Mouse (Mus musculus) liver, embryonic 11.5 days (tissue): Measurements from ENCODE around the gene Rpl19. TPM values are rescaled to one million over a fixed set of nuclear protein-coding genes. Genes with fewer than 3 reads are reported as not detected.

Experiments used
- ATAC-seq: fragments of 200-750 bp; cut with Nextera tagmentation; replicated peaks from 2 replicates; pipeline ENCODE4 v1.8.0; 2017; ENCODE audit warnings: moderate number of reproducible peaks, mild to moderate bottlenecking, moderate TSS enrichment, moderate library complexity; ENCODE audit not compliant: low FRiP score
- DNase-seq: peaks from one replicate; pipeline ENCODE4 v3.0.0-alpha.2; 2017; ENCODE audit warnings: low spot score
- H3K27ac ChIP-seq: fragments of 300-500 bp; sonication (generic); 2 replicates; pipeline ENCODE4 v1.5.1; 2014; ENCODE audit warnings: mild to moderate bottlenecking, low read depth, low read length, control low read depth
- H3K27me3 ChIP-seq: fragments of 300-500 bp; sonication (generic); replicated peaks from 2 replicates; pipeline ENCODE4 v1.6.1; 2014; ENCODE audit warnings: low read length, mixed read lengths; ENCODE audit not compliant: control insufficient read depth, insufficient read depth
- H3K36me3 ChIP-seq: fragments of 300-500 bp; sonication (generic); 2 replicates; pipeline ENCODE4 v1.6.1; 2014; ENCODE audit warnings: mild to moderate bottlenecking, low read length, moderate library complexity, mixed read lengths; ENCODE audit not compliant: control insufficient read depth, insufficient read depth
- H3K4me1 ChIP-seq: fragments of 300-500 bp; sonication (generic); replicated peaks from 2 replicates; pipeline ENCODE4 v1.6.1; 2014; ENCODE audit warnings: low read length, mixed read lengths; ENCODE audit not compliant: control insufficient read depth, insufficient read depth
- H3K4me2 ChIP-seq: fragments of 300-500 bp; sonication (generic); 2 replicates; pipeline ENCODE4 v1.6.1; 2014; ENCODE audit warnings: mild to moderate bottlenecking, control low read depth, moderate library complexity
- H3K4me3 ChIP-seq: fragments of 300-500 bp; sonication (generic); 2 replicates; pipeline ENCODE4 v1.5.1; 2014; ENCODE audit warnings: low read depth, low read length, control low read depth
- H3K9ac ChIP-seq: fragments of 300-500 bp; sonication (generic); 2 replicates; pipeline ENCODE4 v1.6.1; 2014; ENCODE audit warnings: low read depth, low read length, control low read depth
- H3K9me3 ChIP-seq: fragments of 300-500 bp; sonication (generic); 2 replicates; pipeline ENCODE4 v1.6.1; 2016; ENCODE audit warnings: low read length, inconsistent platforms, mixed read lengths; ENCODE audit not compliant: control insufficient read depth
- WGBS: fragments of 180-500 bp; shearing (Covaris S2); extraction: QIAGEN DNeasy Blood & Tissue Kit; methylation state at CpG from one replicate; pipeline ENCODE4 v1.1.7; 2014; 5-methylcytosine and 5-hydroxymethylcytosine counted together
- polyA plus RNA-seq: library from polyadenylated mRNA; unstranded; fragments of >200 nt; fragmentation: Nextera tagmentation; extraction: Ambion mirVana; gene quantifications from 2 replicates; pipeline ENCODE4 v1.2.1, GENCODE M21; 2014

Rpl19 gene
- polyA plus RNA-seq, 1 experiment from 2014 or later = 1,422 TPM

- DNase-seq = no peak
- no peak for ATAC-seq
- no peak within 1 kb of the TSS for H3K27ac ChIP-seq
- H3K36me3 ChIP-seq = no peaks in the 10 kb centered on the region
- no peaks in the 10 kb centered on the region for H3K9me3 ChIP-seq
- peak within 1 kb of the TSS; percentile 90 for H3K4me3 ChIP-seq
- peaks cover 40% of the 10 kb centered on the region for H3K27me3 ChIP-seq
- H3K4me2 ChIP-seq = peak within 1 kb of the TSS; percentile 86
- H3K9ac ChIP-seq = 0 out of 2 replicates have a peak within 1 kb of the TSS, but pooled peaks have one; percentile 40
- H3K4me1 ChIP-seq = peaks cover 20% of the 10 kb centered on the region
- 4% methylated on average over 72 of the region's 74 CpGs for whole genome bisulfite sequencing
These were observed 40.5 kb upstream of the Rpl19 start, which contains the start of gene Plxdc1 for GRCm38 (mm10) chr11:97985727-97986677. TSS of gene Plxdc1 (minus strand) at chr11:97986444.

GRCm38 (mm10) chr11:97986738-97987465 lies 39.6 kb upstream of the Rpl19 start:
- no peak for DNase-seq
- H3K27me3 ChIP-seq = peaks cover 40% of the 10 kb centered on the region
- no peak for ATAC-seq
- H3K27ac ChIP-seq = no peak overlapping the region
- H3K4me1 ChIP-seq = peaks cover 20% of the 10 kb centered on the region
- H3K9me3 ChIP-seq = no peaks in the 10 kb centered on the region
- no peaks in the 10 kb centered on the region for H3K36me3 ChIP-seq
- 24% methylated on average over 17 of the region's 17 CpGs for WGBS
- H3K9ac ChIP-seq = no peak overlapping the region
- H3K4me2 ChIP-seq = peak overlapping the region; percentile 86
- peak overlapping the region; percentile 90 for H3K4me3 ChIP-seq

- Histone ChIP-seq H3K9me3 (no peaks in the 10 kb centered on the region), H3K4me2 (peak overlapping the region; percentile 82), H3K36me3 (no peaks in the 10 kb centered on the region), H3K27me3 (peaks cover 38% of the 10 kb centered on the region), H3K9ac (peak overlapping the region; percentile 83), H3K4me3 (peak overlapping the region; percentile 90), H3K27ac (peak overlapping the region; percentile 94), H3K4me1 (peaks cover 20% of the 10 kb centered on the region)
- under 1% methylated on average over 42 of the region's 42 CpGs for WGBS
- DNase-seq (peak; percentile 94), ATAC-seq (peak; percentile 80)
These were observed 38.7 kb upstream of the Rpl19 start for GRCm38 (mm10) chr11:97987551-97988526.

GRCm38 (mm10) chr11:97988530-97989096 lies 37.9 kb upstream of the Rpl19 start:
- H3K27me3 ChIP-seq = peaks cover 36% of the 10 kb centered on the region
- under 1% methylated on average over 26 of the region's 26 CpGs for WGBS

GRCm38 (mm10) chr11:97994539-97995100 lies 31.9 kb upstream of the Rpl19 start:
- peak overlapping the region; percentile 88 for H3K4me2 ChIP-seq
- peak overlapping the region; percentile 41 for H3K4me3 ChIP-seq
- peak; percentile 83 for DNase-seq
- H3K27ac ChIP-seq = no peak overlapping the region
- H3K27me3 ChIP-seq = no peaks in the 10 kb centered on the region
- ATAC-seq = peak; percentile 77
- no peaks in the 10 kb centered on the region for H3K9me3 ChIP-seq
- WGBS = 5% methylated on average over 13 of the region's 13 CpGs
- H3K4me1 ChIP-seq = peaks cover 22% of the 10 kb centered on the region
- H3K36me3 ChIP-seq = no peaks in the 10 kb centered on the region
- H3K9ac ChIP-seq = no peak overlapping the region; the same call in 1 of the 2 replicates

More at GRCm38 (mm10) chr11:97988530-97989096, 37.9 kb upstream of the Rpl19 start:
- Histone ChIP-seq H3K9ac (peak overlapping the region; percentile 83), H3K27ac (peak overlapping the region; percentile 94), H3K9me3 (no peaks in the 10 kb centered on the region), H3K4me2 (peak overlapping the region; percentile 82), H3K4me1 (peaks cover 20% of the 10 kb centered on the region), H3K4me3 (peak overlapping the region; percentile 90), H3K36me3 (no peaks in the 10 kb centered on the region)
- ATAC-seq (peak; percentile 89), DNase-seq (peak; percentile 85)

GRCm38 (mm10) chr11:97995564-97996288 lies 30.8 kb upstream of the Rpl19 start, which contains the start of gene Arl5c:
TSS of gene Arl5c (minus strand) at chr11:97996181.
- Histone ChIP-seq H3K27ac (no peak within 1 kb of the TSS), H3K4me3 (peak within 1 kb of the TSS; percentile 41), H3K9ac (peak within 1 kb of the TSS; percentile 23; the same call in 1 of the 2 replicates), H3K27me3 (peaks cover 10% of the 10 kb centered on the region), H3K9me3 (no peaks in the 10 kb centered on the region), H3K4me2 (peak within 1 kb of the TSS; percentile 88), H3K4me1 (peaks cover 15% of the 10 kb centered on the region), H3K36me3 (no peaks in the 10 kb centered on the region)
- no peak for ATAC-seq
- WGBS = 2% methylated on average over 26 of the region's 26 CpGs
- peak; percentile 60 for DNase-seq

- no peak for DNase-seq
- Histone ChIP-seq H3K4me2 (no peak overlapping the region), H3K9me3 (no peaks in the 10 kb centered on the region), H3K36me3 (no peaks in the 10 kb centered on the region), H3K27ac (no peak overlapping the region), H3K9ac (no peak overlapping the region), H3K4me3 (no peak overlapping the region), H3K27me3 (peaks cover 17% of the 10 kb centered on the region), H3K4me1 (peaks cover 15% of the 10 kb centered on the region)
- 46% methylated on average over 1 of the region's 1 CpGs for WGBS
- ATAC-seq = no peak
These were observed 29.8 kb upstream of the Rpl19 start for GRCm38 (mm10) chr11:97996691-97997090.
